Mouse (Mus musculus): ENCODE measurements around the gene Aqp1.

GRCm38 (mm10) chr6:55324785-55325184 is 11.4 kb upstream of the Aqp1 start:
- TF ChIP-seq POLR2A (IDR thresholded peaks at IDR 0.05; ENCODE audit: borderline replicate concordance, extremely low read depth, low read depth, low read length) (no peak), CTCF (IDR thresholded peaks at IDR 0.05; ENCODE audit: insufficient read depth, low read length) (peak; percentile 45)

Data from lung, adult 2 months (tissue).